Mouse (Mus musculus) thymus, postnatal 36 days (tissue): ENCODE data around the gene Gm9945.

Experiments
- DNase-seq, 2 experiments: peaks; one replicate each; pipeline ENCODE4 v3.0.0; 2022; ENCODE audit warnings: mixed read lengths in 2 of 2

Gene Gm9945

DNA sequence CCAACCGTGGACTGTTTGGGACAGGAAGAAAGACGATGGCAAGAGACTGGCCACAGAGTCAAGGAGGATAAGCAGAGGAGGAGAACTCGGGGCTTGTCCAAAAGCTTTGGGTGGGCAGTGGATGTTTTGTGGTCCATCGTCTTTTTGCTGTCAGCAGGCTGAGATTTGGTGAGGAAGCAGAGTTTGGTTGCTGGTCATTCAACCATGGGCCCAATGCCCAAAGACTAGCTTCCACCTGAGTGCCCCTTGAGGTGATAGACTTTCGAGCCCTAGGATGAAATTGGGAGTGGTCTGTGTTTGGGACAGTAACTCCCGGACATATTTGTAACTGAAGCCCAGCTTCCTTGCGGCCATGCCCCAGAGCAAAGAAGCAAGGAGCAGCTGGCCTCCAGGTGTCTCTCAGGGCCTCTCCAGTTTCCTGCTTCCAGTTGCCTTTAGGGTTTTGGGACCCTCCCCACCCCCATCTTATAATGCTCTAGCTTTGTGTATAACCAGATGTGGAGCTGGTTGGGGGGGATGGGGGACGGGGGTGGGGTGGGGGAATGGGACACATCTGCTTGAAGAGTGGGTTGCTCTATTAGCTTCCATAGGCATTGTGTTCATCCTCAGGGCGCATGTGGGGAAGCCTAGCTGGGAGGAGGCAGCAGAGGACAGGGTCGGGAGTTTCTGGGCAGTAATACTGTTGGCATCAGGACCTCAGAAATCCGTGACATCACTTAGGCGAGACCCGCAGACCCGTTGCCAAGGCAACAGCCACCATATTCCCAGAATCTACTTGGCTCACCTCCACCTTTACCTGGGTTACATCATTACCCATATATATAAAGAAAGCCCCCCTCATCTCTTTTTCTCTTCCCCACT, 43.8 kb downstream of the Gm9945 start:
- no peak for DNase-seq

GRCm38 (mm10) chr11:53524905-53525304, 44.9 kb downstream of the Gm9945 start:
- DNase-seq = peak; percentile 20 to 24

DNA sequence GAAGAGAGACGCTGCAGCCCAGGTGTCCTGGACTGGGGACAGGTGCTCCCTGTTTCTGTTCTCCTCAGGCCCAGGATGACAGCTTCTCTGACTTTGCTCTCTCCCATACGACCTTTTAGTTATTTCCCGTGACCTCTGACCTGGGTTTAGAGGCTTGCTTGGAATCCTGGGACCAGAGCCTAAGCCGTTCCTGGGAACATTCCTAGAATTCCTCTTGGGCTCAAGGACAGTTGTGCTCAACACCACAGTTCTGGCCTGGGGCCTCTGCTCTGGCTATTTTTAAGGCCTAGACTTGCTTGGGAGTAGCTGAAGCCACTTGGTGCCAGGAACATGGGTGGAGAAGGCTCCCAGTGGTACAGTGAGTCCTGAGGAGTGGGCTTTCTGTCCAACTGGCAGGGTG, 45.5 kb downstream of the Gm9945 start:
- no peak for DNase-seq

- no peak for DNase-seq
Measured at GRCm38 (mm10) chr11:53528397-53529252, 48.7 kb downstream of the Gm9945 start.

- no peak for DNase-seq
Measured at GRCm38 (mm10) chr11:53529253-53529557, 49.2 kb downstream of the Gm9945 start.

- DNase-seq = no peak
Measured at GRCm38 (mm10) chr11:53530001-53530400, 50.0 kb downstream of the Gm9945 start.
